Mouse (Mus musculus) neural tube, embryonic 15.5 days (tissue): ENCODE measurements around the gene Opn3. TPM values are rescaled to one million over a fixed set of nuclear protein-coding genes. Genes with fewer than 3 reads are reported as not detected.

Experiments used
- ATAC-seq: fragments of 200-750 bp; cut with Nextera tagmentation; 2 replicates; pipeline ENCODE4 v1.8.0; 2017; ENCODE audit warnings: mild to moderate bottlenecking, moderate TSS enrichment, moderate library complexity; ENCODE audit not compliant: low FRiP score
- H3K27ac ChIP-seq: fragments of 300-500 bp; sonication (generic); replicated peaks from 2 replicates; pipeline ENCODE4 v1.5.1; 2015; ENCODE audit warnings: mild to moderate bottlenecking, inconsistent platforms
- H3K27me3 ChIP-seq: fragments of 300-500 bp; sonication (generic); replicated peaks from 2 replicates; pipeline ENCODE4 v1.6.1; 2015; ENCODE audit warnings: inconsistent platforms
- H3K36me3 ChIP-seq: fragments of 300-500 bp; sonication (generic); 2 replicates; pipeline ENCODE4 v1.6.1; 2015; ENCODE audit warnings: inconsistent platforms
- H3K4me1 ChIP-seq: fragments of 300-500 bp; sonication (generic); 2 replicates; pipeline ENCODE4 v1.6.1; 2015; ENCODE audit warnings: inconsistent platforms
- H3K4me2 ChIP-seq: fragments of 300-500 bp; sonication (generic); 2 replicates; pipeline ENCODE4 v1.6.1; 2015; ENCODE audit warnings: inconsistent platforms, mild to moderate bottlenecking, moderate library complexity
- H3K4me3 ChIP-seq: fragments of 300-500 bp; sonication (generic); replicated peaks from 2 replicates; pipeline ENCODE4 v1.5.1; 2015; ENCODE audit warnings: mild to moderate bottlenecking, inconsistent platforms
- H3K9ac ChIP-seq: fragments of 300-500 bp; sonication (generic); replicated peaks from 2 replicates; pipeline ENCODE4 v1.6.1; 2015; ENCODE audit warnings: mild to moderate bottlenecking, inconsistent platforms
- H3K9me3 ChIP-seq: fragments of 300-500 bp; sonication (generic); replicated peaks from 2 replicates; pipeline ENCODE4 v1.6.1; 2016; ENCODE audit warnings: inconsistent platforms
- WGBS: fragments of 180-500 bp; shearing (Covaris S2); methylation state at CpG from one replicate; pipeline ENCODE4 v1.1.7; 2015; ENCODE audit warnings: mixed read lengths; 5-methylcytosine and 5-hydroxymethylcytosine counted together
- polyA plus RNA-seq: library from polyadenylated mRNA; unstranded; fragments of >200 nt; fragmentation: Nextera tagmentation; extraction: Ambion mirVana; gene quantifications from 2 replicates; pipeline ENCODE4 v1.2.1, GENCODE M21; 2015

Opn3 gene
- polyA plus RNA-seq, 1 experiment from 2014 or later = 8.4 TPM

GRCm38 (mm10) chr1:175691686-175692245 lies 810 bp downstream of the Opn3 start:
- H3K9ac ChIP-seq = peak overlapping the region; percentile 63
- H3K36me3 ChIP-seq = peaks cover 13% of the 10 kb centered on the region
- peak overlapping the region; percentile 93 for H3K4me2 ChIP-seq
- peak overlapping the region; percentile 90 for H3K27ac ChIP-seq
- H3K9me3 ChIP-seq = no peaks in the 10 kb centered on the region
- WGBS = under 1% methylated on average over 22 of the region's 22 CpGs
- no peaks in the 10 kb centered on the region for H3K27me3 ChIP-seq
- no peak for ATAC-seq
- H3K4me3 ChIP-seq = peak overlapping the region; percentile 75
- peaks cover 22% of the 10 kb centered on the region for H3K4me1 ChIP-seq

- 92% methylated on average over 6 of the region's 6 CpGs for WGBS
Measured at GRCm38 (mm10) chr1:175680995-175681394, 11.6 kb downstream of the Opn3 start.

DNA sequence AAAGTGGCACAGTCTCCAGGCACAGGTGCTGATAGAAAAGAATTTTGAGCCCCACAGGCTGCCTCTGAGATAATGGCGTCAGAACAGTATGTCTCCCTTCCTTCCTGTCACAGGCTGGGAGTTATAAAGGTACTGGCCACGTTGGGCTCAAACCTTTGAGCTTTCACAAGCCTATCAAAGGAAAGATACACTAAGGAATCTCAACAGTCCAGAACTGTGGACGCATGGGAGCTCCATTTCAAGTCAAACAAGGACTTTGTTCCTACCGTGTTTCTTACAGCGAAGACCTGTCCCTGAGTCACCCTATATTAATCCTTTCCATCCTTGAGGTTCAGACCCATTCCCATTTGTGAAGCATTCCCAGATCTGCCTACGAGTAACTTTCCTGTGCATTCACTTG lies 15.1 kb downstream of the Opn3 start:
- Histone ChIP-seq H3K4me3 (no peak overlapping the region), H3K4me1 (no peaks in the 10 kb centered on the region), H3K36me3 (no peaks in the 10 kb centered on the region), H3K9me3 (no peaks in the 10 kb centered on the region), H3K27me3 (no peaks in the 10 kb centered on the region), H3K27ac (no peak overlapping the region), H3K9ac (no peak overlapping the region), H3K4me2 (no peak overlapping the region)
- ATAC-seq = no peak
- 87% methylated on average over 6 of the region's 6 CpGs for WGBS

More at GRCm38 (mm10) chr1:175680995-175681394, 11.6 kb downstream of the Opn3 start:
- ATAC-seq = no peak
- H3K9me3 ChIP-seq = no peaks in the 10 kb centered on the region
- H3K4me3 ChIP-seq = no peak overlapping the region
- H3K4me1 ChIP-seq = no peaks in the 10 kb centered on the region
- H3K27ac ChIP-seq = no peak overlapping the region
- no peak overlapping the region for H3K9ac ChIP-seq
- 0 out of 2 replicates have a peak, but pooled peaks cover under 1% of the 10 kb centered on the region for H3K36me3 ChIP-seq
- no peaks in the 10 kb centered on the region for H3K27me3 ChIP-seq
- no peak overlapping the region for H3K4me2 ChIP-seq

- H3K4me3 ChIP-seq = no peak overlapping the region
- ATAC-seq = no peak
- no peaks in the 10 kb centered on the region for H3K9me3 ChIP-seq
- H3K9ac ChIP-seq = no peak overlapping the region
- 87% methylated on average over 6 of the region's 6 CpGs for WGBS
- no peaks in the 10 kb centered on the region for H3K4me1 ChIP-seq
- H3K27me3 ChIP-seq = no peaks in the 10 kb centered on the region
- no peaks in the 10 kb centered on the region for H3K36me3 ChIP-seq
- H3K4me2 ChIP-seq = no peak overlapping the region
- no peak overlapping the region for H3K27ac ChIP-seq
Measured at GRCm38 (mm10) chr1:175675116-175675515, 17.5 kb downstream of the Opn3 start.

DNA sequence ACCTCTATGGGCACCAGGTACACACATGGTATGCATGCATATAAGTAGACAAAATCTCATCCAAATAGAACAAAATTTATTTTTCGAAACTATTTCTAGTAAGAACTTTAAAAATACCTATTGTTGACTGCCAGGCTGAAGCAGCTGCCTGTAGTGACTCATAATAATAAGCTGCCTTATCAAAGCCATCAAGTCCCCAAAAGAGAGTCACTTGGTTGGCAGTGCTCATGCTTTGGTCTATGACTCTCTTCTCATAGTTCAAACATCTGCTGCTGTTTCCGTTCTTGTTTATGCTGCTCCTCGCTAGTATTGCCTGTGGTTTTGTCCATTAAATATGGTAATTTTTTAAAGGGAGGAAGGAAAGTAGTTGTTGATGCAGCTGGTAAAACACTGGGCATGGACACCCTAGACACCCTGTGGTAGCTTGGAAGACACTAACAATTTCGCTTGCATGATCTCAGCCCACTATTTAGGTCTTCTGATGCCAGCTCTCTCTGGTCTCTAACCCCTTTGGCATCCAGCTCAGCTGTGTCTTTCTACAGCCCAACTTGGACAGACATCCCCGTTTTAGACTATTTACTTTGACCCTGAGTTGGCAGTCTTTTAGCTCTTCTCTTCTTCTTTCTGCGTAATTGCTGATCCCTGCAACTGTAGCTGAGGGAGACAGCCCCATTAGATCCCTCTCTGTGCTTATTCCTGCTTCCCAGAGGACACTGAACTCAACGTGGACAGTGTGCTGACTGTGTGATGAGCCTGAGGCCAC lies 18.8 kb downstream of the Opn3 start:
- Histone ChIP-seq H3K27ac (no peak overlapping the region), H3K4me1 (no peaks in the 10 kb centered on the region), H3K4me3 (no peak overlapping the region), H3K4me2 (no peak overlapping the region), H3K9me3 (no peaks in the 10 kb centered on the region), H3K9ac (no peak overlapping the region), H3K27me3 (no peaks in the 10 kb centered on the region), H3K36me3 (no peaks in the 10 kb centered on the region)
- no peak for ATAC-seq
- 83% methylated on average over 7 of the region's 7 CpGs for WGBS

GRCm38 (mm10) chr1:175671626-175672025 lies 20.9 kb downstream of the Opn3 start:
- H3K9ac ChIP-seq = no peak overlapping the region
- no peak for ATAC-seq
- H3K4me3 ChIP-seq = no peak overlapping the region
- no peak overlapping the region for H3K27ac ChIP-seq
- H3K27me3 ChIP-seq = no peaks in the 10 kb centered on the region
- H3K36me3 ChIP-seq = no peaks in the 10 kb centered on the region
- WGBS = 27% methylated on average over 1 of the region's 1 CpGs
- no peaks in the 10 kb centered on the region for H3K4me1 ChIP-seq
- no peaks in the 10 kb centered on the region for H3K9me3 ChIP-seq
- H3K4me2 ChIP-seq = no peak overlapping the region

- Histone ChIP-seq H3K4me3 (no peak overlapping the region), H3K27me3 (no peaks in the 10 kb centered on the region), H3K27ac (no peak overlapping the region), H3K4me1 (no peaks in the 10 kb centered on the region), H3K36me3 (no peaks in the 10 kb centered on the region), H3K9me3 (no peaks in the 10 kb centered on the region), H3K4me2 (no peak overlapping the region), H3K9ac (no peak overlapping the region)
- ATAC-seq = no peak
- WGBS = 74% methylated on average over 7 of the region's 7 CpGs
Measured at GRCm38 (mm10) chr1:175670042-175670441, 22.5 kb downstream of the Opn3 start.

- no peak overlapping the region for H3K9ac ChIP-seq
- H3K27me3 ChIP-seq = no peaks in the 10 kb centered on the region
- H3K27ac ChIP-seq = no peak overlapping the region
- H3K9me3 ChIP-seq = no peaks in the 10 kb centered on the region
- no peaks in the 10 kb centered on the region for H3K4me1 ChIP-seq
- WGBS = 81% methylated on average over 3 of the region's 3 CpGs
- H3K36me3 ChIP-seq = no peaks in the 10 kb centered on the region
- ATAC-seq = no peak
- H3K4me2 ChIP-seq = no peak overlapping the region
- H3K4me3 ChIP-seq = no peak overlapping the region
Measured at GRCm38 (mm10) chr1:175669456-175669855, 23.1 kb downstream of the Opn3 start.

DNA sequence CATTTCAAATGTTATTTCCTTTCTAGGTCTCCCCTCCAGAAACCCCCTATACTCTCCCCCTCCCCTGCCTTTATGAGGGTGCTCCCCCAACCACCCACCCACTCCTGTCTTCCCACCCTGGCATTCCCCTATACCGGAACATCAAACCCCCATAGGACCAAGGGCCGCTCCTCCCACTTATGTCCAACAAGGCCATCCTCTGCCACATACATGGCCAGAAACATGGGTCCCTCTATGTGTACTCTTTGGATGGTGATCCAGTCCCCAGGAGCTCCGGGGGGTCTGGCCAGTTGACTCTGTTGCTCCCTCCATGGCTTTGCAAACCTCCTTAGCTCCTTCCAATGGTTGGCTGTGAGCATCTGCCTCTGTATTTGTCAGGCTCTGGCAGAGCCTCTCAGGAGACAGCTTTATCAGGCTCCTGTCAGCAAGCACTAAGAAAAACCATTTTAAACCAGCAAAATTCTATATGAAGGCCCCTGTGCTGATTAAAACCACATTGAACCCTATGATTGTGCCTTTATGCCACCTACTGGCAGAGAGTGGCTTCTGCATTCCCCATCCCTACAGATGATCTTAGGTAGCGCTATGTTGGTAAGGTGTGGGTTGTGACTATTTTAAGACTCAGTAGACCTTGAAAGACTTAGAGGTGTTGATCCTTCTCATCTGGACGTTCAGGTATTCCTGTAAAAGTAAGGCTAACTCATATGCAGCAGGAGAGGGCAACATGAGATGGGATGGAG lies 23.7 kb downstream of the Opn3 start:
- H3K9me3 ChIP-seq = no peaks in the 10 kb centered on the region
- no peak overlapping the region for H3K4me3 ChIP-seq
- no peaks in the 10 kb centered on the region for H3K36me3 ChIP-seq
- H3K4me1 ChIP-seq = no peaks in the 10 kb centered on the region
- no peak overlapping the region for H3K4me2 ChIP-seq
- H3K9ac ChIP-seq = no peak overlapping the region
- H3K27me3 ChIP-seq = no peaks in the 10 kb centered on the region
- peak; percentile 72 for ATAC-seq
- no peak overlapping the region for H3K27ac ChIP-seq
- WGBS = 81% methylated on average over 5 of the region's 5 CpGs

DNA sequence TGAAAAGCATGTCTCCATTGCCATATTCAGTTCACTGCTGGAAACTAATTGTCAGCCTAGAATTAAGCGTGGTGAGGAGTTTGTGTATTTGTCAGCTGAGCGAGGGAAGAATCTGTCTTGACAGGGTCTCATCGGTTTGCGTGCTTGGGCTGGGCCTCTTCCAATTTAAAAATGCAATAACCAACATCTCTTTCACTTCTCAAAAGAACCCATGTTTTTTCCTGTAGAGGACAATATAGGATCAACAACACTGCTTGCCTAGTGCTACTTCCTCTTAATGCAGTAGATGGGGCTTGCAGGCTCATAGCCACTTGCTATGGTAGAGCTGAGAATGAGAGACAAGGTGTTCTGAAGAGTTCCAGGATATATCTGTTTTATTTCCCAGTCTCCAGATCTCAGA lies 32.7 kb downstream of the Opn3 start:
- H3K36me3 ChIP-seq = no peaks in the 10 kb centered on the region
- H3K4me1 ChIP-seq = no peaks in the 10 kb centered on the region
- no peaks in the 10 kb centered on the region for H3K27me3 ChIP-seq
- H3K27ac ChIP-seq = no peak overlapping the region
- no peak for ATAC-seq
- H3K9me3 ChIP-seq = no peaks in the 10 kb centered on the region
- no peak overlapping the region for H3K9ac ChIP-seq
- 94% methylated on average over 4 of the region's 4 CpGs for WGBS
- no peak overlapping the region for H3K4me2 ChIP-seq
- H3K4me3 ChIP-seq = no peak overlapping the region

- ATAC-seq = no peak
- no peak overlapping the region for H3K4me3 ChIP-seq
- no peaks in the 10 kb centered on the region for H3K4me1 ChIP-seq
- no peak overlapping the region for H3K27ac ChIP-seq
- 96% methylated on average over 4 of the region's 4 CpGs for WGBS
- H3K9ac ChIP-seq = no peak overlapping the region
- no peak overlapping the region for H3K4me2 ChIP-seq
- no peaks in the 10 kb centered on the region for H3K27me3 ChIP-seq
- H3K9me3 ChIP-seq = no peaks in the 10 kb centered on the region
- H3K36me3 ChIP-seq = no peaks in the 10 kb centered on the region
Measured at GRCm38 (mm10) chr1:175648615-175649014, 44.0 kb downstream of the Opn3 start.

GRCm38 (mm10) chr1:175646952-175647351 lies 45.6 kb downstream of the Opn3 start:
- Histone ChIP-seq H3K4me1 (no peaks in the 10 kb centered on the region), H3K27me3 (no peaks in the 10 kb centered on the region), H3K9me3 (no peaks in the 10 kb centered on the region), H3K9ac (no peak overlapping the region), H3K27ac (no peak overlapping the region), H3K4me2 (no peak overlapping the region), H3K4me3 (no peak overlapping the region), H3K36me3 (no peaks in the 10 kb centered on the region)
- 70% methylated on average over 9 of the region's 9 CpGs for WGBS
- ATAC-seq = no peak
